8 mouse cellular contexts compared by ENCODE assay signal in genomic region chr3:101699929-101700681, GRCm38 (mm10).
A peak's percentile ranks its signal among the peaks of the same experiment; 100 is the strongest.
DNase-seq lines count a peak whose midpoint lies in the region; ATAC-seq lines count a peak whose summit lies in the region.

No protein-coding gene starts in this region.

- peak; percentile 20 for DNase-seq in forebrain, embryonic 14.5 days (ENCODE audit: low spot score)
- DNase-seq in right cerebral cortex, postnatal 25 days, result peak; percentile 22
- no peak for DNase-seq in right cerebral cortex, postnatal 14 days
- DNase-seq in kidney, adult 9 months, result peak; percentile 53
- peak; percentile 36 for DNase-seq in thymus, postnatal 25 days
- DNase-seq in liver, result no peak
- no peak for DNase-seq in gastrocnemius, adult 8-10 months (ENCODE audit: low spot score in 2 of 2)

- H3K4me1 ChIP-seq in forebrain, embryonic 14.5 days (ENCODE audit: control insufficient read depth, insufficient read depth, low read length), result peaks cover 12% of the 10 kb centered on the region
- H3K4me1 ChIP-seq in forebrain, embryonic 12.5 days, result peaks cover 19% of the 10 kb centered on the region

- no peaks in the 10 kb centered on the region for H3K9me3 ChIP-seq in forebrain, embryonic 14.5 days (replicated peaks; ENCODE audit: control insufficient read depth, low read length)
- no peaks in the 10 kb centered on the region for H3K9me3 ChIP-seq in forebrain, embryonic 12.5 days

- no peak overlapping the region for H3K4me2 ChIP-seq in forebrain, embryonic 14.5 days (ENCODE audit: low read length)
- H3K4me2 ChIP-seq in forebrain, embryonic 12.5 days, result no peak overlapping the region

- no peak overlapping the region for H3K9ac ChIP-seq in forebrain, embryonic 14.5 days (ENCODE audit: low read length)
- H3K9ac ChIP-seq in forebrain, embryonic 12.5 days, result no peak overlapping the region

- H3K4me3 ChIP-seq in forebrain, embryonic 14.5 days (ENCODE audit: low read depth, low read length), result no peak overlapping the region
- H3K4me3 ChIP-seq in forebrain, embryonic 12.5 days (replicated peaks), result no peak overlapping the region

- no peaks in the 10 kb centered on the region for H3K36me3 ChIP-seq in forebrain, embryonic 14.5 days (ENCODE audit: control insufficient read depth, insufficient read depth, low read length)
- H3K36me3 ChIP-seq in forebrain, embryonic 12.5 days (replicated peaks), result no peaks in the 10 kb centered on the region

- H3K27me3 ChIP-seq in forebrain, embryonic 14.5 days (replicated peaks; ENCODE audit: control insufficient read depth, insufficient read depth, low read length), result no peaks in the 10 kb centered on the region
- H3K27me3 ChIP-seq in forebrain, embryonic 12.5 days, result no peaks in the 10 kb centered on the region

- ATAC-seq in forebrain, embryonic 14.5 days, result no peak; the same call in 1 of the 2 replicates
- ATAC-seq in forebrain, embryonic 12.5 days (ENCODE audit: low FRiP score), result no peak

- 75% methylated on average over 12 of the region's 12 CpGs for WGBS in forebrain, embryonic 14.5 days
- WGBS in forebrain, embryonic 12.5 days, result 81% methylated on average over 12 of the region's 12 CpGs

- H3K27ac ChIP-seq in forebrain, embryonic 14.5 days (ENCODE audit: low read depth, low read length), result no peak overlapping the region
- H3K27ac ChIP-seq in forebrain, embryonic 12.5 days, result no peak overlapping the region

Comparison
In these comparisons a context has a peak if more than half of its experiments do, and no peak if none do; other contexts are left out.
1. DNase-seq: peak in forebrain, embryonic 14.5 days (single experiment), right cerebral cortex, postnatal 25 days (single experiment), kidney, adult 9 months (single experiment) and thymus, postnatal 25 days (single experiment); none in right cerebral cortex, postnatal 14 days (single experiment), liver (single experiment) and gastrocnemius, adult 8-10 months (0 of 2).